Mouse (Mus musculus): ENCODE measurements around the gene Ccdc116. TPM values are rescaled to one million over a fixed set of nuclear protein-coding genes. Genes with fewer than 3 reads are reported as not detected.
A peak's percentile ranks its signal among the peaks of the same experiment; 100 is the strongest.
"Not testable (repeated sequence)": the region's sequence is repeated elsewhere in the genome, so short reads cannot be mapped to it uniquely, and the experiment has no call there.

Ccdc116 gene
- polyA plus RNA-seq, 1 experiment from 2014 or later, result 1.6 TPM

GRCm38 (mm10) chr16:17168049-17168448, 21.0 kb upstream of the Ccdc116 start:
- no peak overlapping the region for H3K4me2 ChIP-seq (ENCODE audit: low read depth, low read length)
- H3K9me3 ChIP-seq (replicated peaks; ENCODE audit: control insufficient read depth, low read length), result no peaks in the 10 kb centered on the region
- no peak overlapping the region for H3K9ac ChIP-seq (ENCODE audit: low read length)
- no peaks in the 10 kb centered on the region for H3K27me3 ChIP-seq (ENCODE audit: control insufficient read depth, insufficient read depth, low read length)
- H3K4me3 ChIP-seq (replicated peaks; ENCODE audit: low read length), result no peak overlapping the region
- H3K27ac ChIP-seq (ENCODE audit: low read length), result no peak overlapping the region; the same call in 1 of the 2 replicates
- no peak for ATAC-seq (ENCODE audit: insufficient read depth, low FRiP score)
- peaks cover 5% of the 10 kb centered on the region; the same call in 1 of the 2 replicates for H3K36me3 ChIP-seq (ENCODE audit: control insufficient read depth, insufficient read depth, low read length)
- H3K4me1 ChIP-seq (ENCODE audit: control insufficient read depth, insufficient read depth, low read length), result no peaks in the 10 kb centered on the region
- 66% methylated on average over 5 of the region's 5 CpGs for WGBS

GRCm38 (mm10) chr16:17167179-17167578, 20.1 kb upstream of the Ccdc116 start:
- H3K27ac ChIP-seq (ENCODE audit: low read length), result peak overlapping the region; percentile 4; the same call in 1 of the 2 replicates

DNA sequence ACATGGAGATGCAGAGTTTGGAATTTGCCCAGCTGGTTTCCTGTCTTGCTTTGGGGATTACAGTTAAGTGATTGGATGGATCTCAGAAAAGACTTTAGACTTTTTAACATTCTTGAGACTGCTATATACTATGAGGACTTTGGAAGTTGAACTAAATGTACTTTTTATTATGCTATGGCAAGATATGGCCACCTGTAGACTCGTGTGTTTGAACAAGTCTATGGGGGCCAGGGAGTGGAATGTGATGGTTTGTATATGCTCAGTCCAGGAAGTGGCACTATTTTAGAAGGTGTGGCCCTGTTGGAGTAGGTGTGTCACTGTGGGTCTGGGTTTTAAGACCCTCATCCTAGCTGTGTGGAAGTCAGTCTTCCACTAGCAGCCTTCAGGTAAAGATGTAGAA, 18.4 kb upstream of the Ccdc116 start:
- not testable (repeated sequence) for H3K9me3 ChIP-seq (replicated peaks; ENCODE audit: control insufficient read depth, low read length); H3K36me3 ChIP-seq (ENCODE audit: control insufficient read depth, insufficient read depth, low read length); ATAC-seq (ENCODE audit: insufficient read depth, low FRiP score); H3K4me3 ChIP-seq (replicated peaks; ENCODE audit: low read length); H3K4me2 ChIP-seq (ENCODE audit: low read depth, low read length); H3K9ac ChIP-seq (ENCODE audit: low read length); H3K27me3 ChIP-seq (ENCODE audit: control insufficient read depth, insufficient read depth, low read length); H3K4me1 ChIP-seq (ENCODE audit: control insufficient read depth, insufficient read depth, low read length); H3K27ac ChIP-seq (ENCODE audit: low read length)
- 68% methylated on average over 1 of the region's 1 CpGs for WGBS

More at GRCm38 (mm10) chr16:17167179-17167578, 20.1 kb upstream of the Ccdc116 start:
- Histone ChIP-seq H3K9ac (ENCODE audit: low read length) (no peak overlapping the region), H3K27me3 (ENCODE audit: control insufficient read depth, insufficient read depth, low read length) (no peaks in the 10 kb centered on the region), H3K36me3 (ENCODE audit: control insufficient read depth, insufficient read depth, low read length) (no peaks in the 10 kb centered on the region), H3K4me2 (ENCODE audit: low read depth, low read length) (no peak overlapping the region), H3K9me3 (replicated peaks; ENCODE audit: control insufficient read depth, low read length) (no peaks in the 10 kb centered on the region), H3K4me1 (ENCODE audit: control insufficient read depth, insufficient read depth, low read length) (no peaks in the 10 kb centered on the region), H3K4me3 (replicated peaks; ENCODE audit: low read length) (no peak overlapping the region)
- ATAC-seq (ENCODE audit: insufficient read depth, low FRiP score), result 0 out of 2 replicates have a peak, but pooled peaks have one; percentile 25

GRCm38 (mm10) chr16:17154346-17154745, 7.3 kb upstream of the Ccdc116 start:
- Histone ChIP-seq H3K36me3 (ENCODE audit: control insufficient read depth, insufficient read depth, low read length) (peaks cover 19% of the 10 kb centered on the region), H3K4me1 (ENCODE audit: control insufficient read depth, insufficient read depth, low read length) (no peaks in the 10 kb centered on the region), H3K4me2 (ENCODE audit: low read depth, low read length) (no peak overlapping the region), H3K9ac (ENCODE audit: low read length) (no peak overlapping the region), H3K27ac (ENCODE audit: low read length) (no peak overlapping the region), H3K4me3 (replicated peaks; ENCODE audit: low read length) (no peak overlapping the region), H3K27me3 (ENCODE audit: control insufficient read depth, insufficient read depth, low read length) (no peaks in the 10 kb centered on the region), H3K9me3 (replicated peaks; ENCODE audit: control insufficient read depth, low read length) (no peaks in the 10 kb centered on the region)
- 89% methylated on average over 2 of the region's 2 CpGs for WGBS
- no peak for ATAC-seq (ENCODE audit: insufficient read depth, low FRiP score)

GRCm38 (mm10) chr16:17151874-17152273, 4.8 kb upstream of the Ccdc116 start:
- Histone ChIP-seq H3K4me2 (ENCODE audit: low read depth, low read length) (no peak overlapping the region), H3K27ac (ENCODE audit: low read length) (no peak overlapping the region), H3K9me3 (replicated peaks; ENCODE audit: control insufficient read depth, low read length) (no peaks in the 10 kb centered on the region), H3K4me3 (replicated peaks; ENCODE audit: low read length) (no peak overlapping the region), H3K36me3 (ENCODE audit: control insufficient read depth, insufficient read depth, low read length) (peaks cover 14% of the 10 kb centered on the region), H3K4me1 (ENCODE audit: control insufficient read depth, insufficient read depth, low read length) (peaks cover 12% of the 10 kb centered on the region), H3K9ac (ENCODE audit: low read length) (no peak overlapping the region), H3K27me3 (ENCODE audit: control insufficient read depth, insufficient read depth, low read length) (no peaks in the 10 kb centered on the region)
- ATAC-seq (ENCODE audit: insufficient read depth, low FRiP score), result no peak
- 92% methylated on average over 4 of the region's 4 CpGs for WGBS

- WGBS, result 89% methylated on average over 7 of the region's 7 CpGs
- Histone ChIP-seq H3K4me3 (replicated peaks; ENCODE audit: low read length) (no peak overlapping the region), H3K27ac (ENCODE audit: low read length) (peak overlapping the region; percentile 18; the same call in 1 of the 2 replicates), H3K36me3 (ENCODE audit: control insufficient read depth, insufficient read depth, low read length) (peaks cover 10% of the 10 kb centered on the region), H3K9me3 (replicated peaks; ENCODE audit: control insufficient read depth, low read length) (no peaks in the 10 kb centered on the region), H3K9ac (ENCODE audit: low read length) (no peak overlapping the region), H3K4me1 (ENCODE audit: control insufficient read depth, insufficient read depth, low read length) (peaks cover 13% of the 10 kb centered on the region), H3K27me3 (ENCODE audit: control insufficient read depth, insufficient read depth, low read length) (no peaks in the 10 kb centered on the region), H3K4me2 (ENCODE audit: low read depth, low read length) (no peak overlapping the region)
- ATAC-seq (ENCODE audit: insufficient read depth, low FRiP score), result no peak
Observed at GRCm38 (mm10) chr16:17150520-17151258, 3.7 kb upstream of the Ccdc116 start.

DNA sequence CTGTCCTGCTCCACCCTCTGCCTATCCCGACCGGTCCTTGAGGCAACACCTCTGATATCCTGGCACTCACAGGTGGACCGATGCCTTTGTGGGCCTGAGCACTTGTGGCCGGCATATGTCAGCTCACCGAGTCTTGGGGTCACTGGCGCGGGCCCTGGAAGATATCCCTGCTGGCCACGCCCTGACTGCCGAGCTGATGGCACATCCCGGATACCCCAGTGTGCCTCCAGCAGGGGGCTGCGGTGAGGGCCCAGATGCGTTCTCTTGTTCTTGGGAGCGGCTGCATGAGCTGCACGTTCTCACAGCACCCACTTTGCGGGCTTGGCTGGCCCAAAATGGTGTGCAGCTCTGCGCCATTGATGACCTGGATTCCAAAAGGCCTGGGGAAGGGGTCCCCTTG, 1.1 kb upstream of the Ccdc116 start:
- peak overlapping the region; percentile 70 for H3K4me3 ChIP-seq (replicated peaks; ENCODE audit: low read length)
- H3K4me2 ChIP-seq (ENCODE audit: low read depth, low read length), result peak overlapping the region; percentile 99
- peaks cover 13% of the 10 kb centered on the region for H3K4me1 ChIP-seq (ENCODE audit: control insufficient read depth, insufficient read depth, low read length)
- H3K36me3 ChIP-seq (ENCODE audit: control insufficient read depth, insufficient read depth, low read length), result peaks cover 5% of the 10 kb centered on the region
- peak overlapping the region; percentile 73 for H3K9ac ChIP-seq (ENCODE audit: low read length)
- ATAC-seq (ENCODE audit: insufficient read depth, low FRiP score), result no peak
- no peaks in the 10 kb centered on the region for H3K27me3 ChIP-seq (ENCODE audit: control insufficient read depth, insufficient read depth, low read length)
- no peaks in the 10 kb centered on the region for H3K9me3 ChIP-seq (replicated peaks; ENCODE audit: control insufficient read depth, low read length)
- no peak overlapping the region for H3K27ac ChIP-seq (ENCODE audit: low read length)
- WGBS, result 11% methylated on average over 16 of the region's 16 CpGs

GRCm38 (mm10) chr16:17147391-17147929, 431 bp upstream of the Ccdc116 start:
- H3K36me3 ChIP-seq (ENCODE audit: control insufficient read depth, insufficient read depth, low read length), result peaks cover 2% of the 10 kb centered on the region
- H3K4me3 ChIP-seq (replicated peaks; ENCODE audit: low read length), result peak overlapping the region; percentile 70
- peak; percentile 42; the same call in 1 of the 2 replicates for ATAC-seq (ENCODE audit: insufficient read depth, low FRiP score)
- no peaks in the 10 kb centered on the region for H3K9me3 ChIP-seq (replicated peaks; ENCODE audit: control insufficient read depth, low read length)
- peak overlapping the region; percentile 99 for H3K4me2 ChIP-seq (ENCODE audit: low read depth, low read length)
- peak overlapping the region; percentile 15; the same call in 1 of the 2 replicates for H3K27ac ChIP-seq (ENCODE audit: low read length)
- peak overlapping the region; percentile 73 for H3K9ac ChIP-seq (ENCODE audit: low read length)
- 1% methylated on average over 41 of the region's 41 CpGs for WGBS
- H3K4me1 ChIP-seq (ENCODE audit: control insufficient read depth, insufficient read depth, low read length), result peaks cover 13% of the 10 kb centered on the region
- no peaks in the 10 kb centered on the region for H3K27me3 ChIP-seq (ENCODE audit: control insufficient read depth, insufficient read depth, low read length)

DNA sequence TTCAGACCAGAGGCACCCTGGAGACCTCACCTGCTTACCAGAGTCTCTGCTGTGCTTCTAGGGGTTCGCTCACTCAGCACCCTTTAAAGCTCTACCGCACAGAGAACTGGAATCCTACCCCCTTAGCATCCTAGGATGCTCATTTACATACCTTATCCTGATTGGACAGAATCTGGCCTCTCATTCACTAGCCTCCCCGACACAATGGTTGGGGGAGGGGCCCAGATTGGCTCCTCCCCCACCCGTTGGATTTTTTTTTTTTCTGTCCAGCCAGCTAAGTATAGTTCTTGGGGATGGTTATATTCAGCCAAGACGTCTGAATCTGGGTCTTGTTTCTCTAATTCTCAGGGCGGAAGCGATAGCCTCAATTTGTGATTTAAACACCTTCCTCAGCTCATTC, 2.7 kb downstream of the Ccdc116 start, which contains the start of gene Ydjc:
Gene Ydjc, plus strand, starts transcription at position 283 of the 400 bp plus-strand sequence.
- Histone ChIP-seq H3K9ac (ENCODE audit: low read length) (no peak within 1 kb of the TSS), H3K27ac (ENCODE audit: low read length) (no peak within 1 kb of the TSS), H3K4me1 (ENCODE audit: control insufficient read depth, insufficient read depth, low read length) (peaks cover 13% of the 10 kb centered on the region), H3K36me3 (ENCODE audit: control insufficient read depth, insufficient read depth, low read length) (no peaks in the 10 kb centered on the region), H3K4me3 (replicated peaks; ENCODE audit: low read length) (no peak within 1 kb of the TSS), H3K9me3 (replicated peaks; ENCODE audit: control insufficient read depth, low read length) (no peaks in the 10 kb centered on the region), H3K4me2 (ENCODE audit: low read depth, low read length) (no peak within 1 kb of the TSS), H3K27me3 (ENCODE audit: control insufficient read depth, insufficient read depth, low read length) (no peaks in the 10 kb centered on the region)
- WGBS, result 26% methylated on average over 7 of the region's 7 CpGs
- no peak for ATAC-seq (ENCODE audit: insufficient read depth, low FRiP score)
